Mouse (Mus musculus) thymus, postnatal 0 days (tissue): ENCODE measurements at regions not wholly inside any gene's neighbourhood (a gene's known extent, or its start where the extent isn't known, plus 50 kb on each side); places are given as distances from the start of the nearest gene placed in this dataset.
"Not testable (repeated sequence)": the region's sequence is repeated elsewhere in the genome, so short reads cannot be mapped to it uniquely, and the experiment has no call there.

ENCODE experiments used
- DNase-seq: peaks from one replicate; pipeline ENCODE4 v3.0.0-alpha.2; 2015; ENCODE audit warnings: low spot score

DNA sequence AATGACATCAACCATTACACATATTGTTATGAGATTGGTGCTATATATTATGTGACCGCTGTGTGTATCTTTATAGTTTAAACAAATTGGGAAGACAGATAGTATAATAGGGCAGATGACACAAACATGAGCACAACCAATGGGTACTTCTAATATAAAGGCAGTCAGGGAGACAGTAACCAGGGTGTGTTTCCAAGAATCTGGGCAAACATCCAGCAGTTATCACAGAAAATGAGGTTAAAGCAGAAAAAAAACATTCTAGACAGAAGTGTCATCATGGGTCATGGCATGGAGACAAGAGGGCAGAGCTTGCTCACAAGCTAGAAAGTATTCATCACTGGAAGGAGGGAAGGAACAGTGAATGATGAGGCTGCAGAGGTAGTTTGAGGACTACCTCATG is 129.8 kb upstream of the Arhgap42 start:
- DNase-seq, result no peak

DNA sequence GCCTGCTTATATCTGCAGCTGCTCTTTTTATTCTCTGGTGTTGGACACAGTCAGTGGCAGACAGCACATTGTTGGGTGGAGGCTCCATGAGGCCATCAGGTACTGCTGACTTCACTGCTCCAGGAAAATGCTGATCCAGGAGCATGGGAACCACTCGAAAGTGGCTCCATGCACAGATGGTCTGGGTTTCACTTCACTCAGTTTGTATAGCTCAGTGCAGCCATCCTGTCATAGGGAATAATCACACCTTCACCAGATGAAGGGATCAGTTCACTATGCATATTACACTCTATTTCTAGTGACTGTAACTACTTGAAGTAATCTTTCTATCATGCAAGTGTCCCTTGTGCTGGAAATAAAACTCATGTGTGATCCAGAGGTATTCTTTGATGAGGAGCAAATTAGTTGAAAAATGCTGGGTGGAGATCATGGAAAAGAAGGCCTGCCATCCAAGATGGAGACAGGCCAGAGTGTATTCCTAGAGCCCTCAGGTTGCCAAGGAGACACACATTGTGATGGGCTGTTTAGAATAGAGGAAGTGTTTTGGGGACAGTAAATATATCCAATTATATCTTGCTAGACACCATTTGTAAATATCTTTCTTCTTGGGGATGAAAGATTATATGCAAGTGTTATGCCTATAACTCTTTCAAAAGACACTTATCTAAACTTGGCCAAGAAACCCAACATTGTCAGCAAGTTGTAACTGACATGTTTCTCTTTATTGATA is 103.7 kb upstream of the Arhgap42 start:
- no peak for DNase-seq

DNA sequence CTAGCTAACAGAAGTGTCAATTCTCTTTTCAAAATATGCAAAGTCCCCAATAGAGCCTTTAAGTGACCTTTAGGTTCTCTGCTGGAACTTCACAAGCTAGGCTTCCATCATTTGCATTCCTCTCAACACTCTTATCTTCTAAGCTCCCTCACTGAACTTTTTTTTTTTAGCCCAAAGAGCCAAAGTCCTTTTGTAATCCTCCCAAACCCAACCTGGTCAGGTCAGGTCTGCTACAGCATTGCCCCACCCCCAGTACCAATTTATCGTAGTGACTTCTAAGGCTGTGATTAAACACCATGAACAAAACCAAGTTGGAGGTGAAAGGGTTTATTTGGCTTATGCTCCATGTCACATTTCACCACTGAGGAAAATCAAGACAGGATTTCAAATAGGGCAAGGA is 79.7 kb upstream of the Arhgap42 start:
- DNase-seq, result no peak

DNA sequence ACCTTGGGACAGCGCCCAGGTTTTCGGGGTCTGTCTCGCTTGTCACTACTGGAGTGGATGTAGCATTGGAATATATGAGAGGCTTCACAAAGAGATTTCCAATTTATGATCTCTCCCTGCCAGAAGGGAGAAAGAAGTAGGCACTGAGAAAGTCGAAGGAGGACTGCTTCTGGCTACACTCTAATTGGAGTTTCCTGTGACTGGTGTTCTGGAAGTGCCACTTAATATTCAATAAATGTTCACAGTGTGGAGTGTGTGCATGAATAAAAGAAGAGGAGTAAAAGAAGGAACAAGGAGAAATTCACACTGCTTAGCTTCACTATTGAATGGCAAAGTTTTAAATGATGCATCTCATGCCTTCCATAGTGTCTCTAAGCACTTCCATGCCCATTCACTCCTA is 77.1 kb upstream of the Arhgap42 start:
- no peak for DNase-seq

GRCm38 (mm10) chr9:9312274-9312673 is 73.4 kb upstream of the Arhgap42 start:
- DNase-seq, result no peak

- DNase-seq, result no peak
These were observed 72.8 kb upstream of the Arhgap42 start for GRCm38 (mm10) chr9:9311627-9312265.

GRCm38 (mm10) chr9:9311040-9311583 is 72.2 kb upstream of the Arhgap42 start:
- not testable (repeated sequence) for DNase-seq

DNA sequence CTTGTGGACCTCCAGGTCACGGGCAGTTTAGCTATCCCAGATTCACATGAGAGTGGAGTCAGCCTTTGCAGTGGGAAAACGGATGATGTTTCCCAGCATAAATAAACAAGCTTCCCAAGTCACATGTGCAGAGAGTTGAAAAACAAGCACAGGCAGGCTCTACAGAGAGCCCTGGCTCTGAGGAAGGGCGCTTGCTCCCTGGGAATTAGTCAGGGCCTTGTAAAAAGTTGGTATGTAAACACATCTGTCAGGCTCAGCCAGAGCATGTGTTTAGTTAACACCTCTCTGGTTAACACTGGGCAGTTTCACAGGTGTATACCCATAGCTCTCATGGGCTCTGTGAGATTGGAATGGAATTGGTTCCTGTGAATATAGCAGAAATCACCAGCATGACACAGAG is 51.9 kb upstream of the Arhgap42 start:
- DNase-seq, result no peak

- no peak for DNase-seq
These were observed 50.7 kb upstream of the Arhgap42 start for GRCm38 (mm10) chr9:9289570-9289969.
